Mouse (Mus musculus): ENCODE results near the gene Ctnnb1. TPM values are rescaled to one million over a fixed set of nuclear protein-coding genes. Genes with fewer than 3 reads are reported as not detected.

Ctnnb1 gene
- polyA plus RNA-seq, 2 experiments, result 486 to 783 TPM

GRCm38 (mm10) chr9:120989806-120990700 lies 61.0 kb downstream of the Ctnnb1 start:
- 75% methylated on average over 15 of the region's 15 CpGs for WGBS
- Histone ChIP-seq H3K4me2 (replicated peaks; ENCODE audit: low read depth, low read length, severe bottlenecking) (no peak overlapping the region), H3K36me3 (ENCODE audit: control insufficient read depth, insufficient read depth, low read length) (no peaks in the 10 kb centered on the region), H3K9ac (ENCODE audit: low read depth, low read length, severe bottlenecking) (no peak overlapping the region), H3K27ac (replicated peaks; ENCODE audit: low read depth, low read length) (no peak overlapping the region), H3K9me3 (ENCODE audit: control insufficient read depth, low read length) (no peaks in the 10 kb centered on the region), H3K27me3 (ENCODE audit: control insufficient read depth, insufficient read depth, low read length) (no peaks in the 10 kb centered on the region), H3K4me1 (ENCODE audit: control insufficient read depth, insufficient read depth, low read length) (peaks cover 7% of the 10 kb centered on the region; the same call in 1 of the 2 replicates), H3K4me3 (replicated peaks; ENCODE audit: low read length) (no peak overlapping the region)
- no peak for ATAC-seq (ENCODE audit: low FRiP score, low read depth)
- TF ChIP-seq POLR2A (IDR thresholded peaks at IDR 0.05; ENCODE audit: borderline replicate concordance, extremely low read depth, insufficient read depth, insufficient read length), result no peak
- no peak for DNase-seq (ENCODE audit: low spot score)

- H3K27ac ChIP-seq (replicated peaks; ENCODE audit: low read depth, low read length), result no peak overlapping the region
- H3K36me3 ChIP-seq (ENCODE audit: control insufficient read depth, insufficient read depth, low read length), result no peaks in the 10 kb centered on the region
- peaks cover 7% of the 10 kb centered on the region; the same call in 1 of the 2 replicates for H3K4me1 ChIP-seq (ENCODE audit: control insufficient read depth, insufficient read depth, low read length)
- H3K27me3 ChIP-seq (ENCODE audit: control insufficient read depth, insufficient read depth, low read length), result no peaks in the 10 kb centered on the region
- no peak for DNase-seq (ENCODE audit: low spot score)
- no peak for TF ChIP-seq POLR2A (IDR thresholded peaks at IDR 0.05; ENCODE audit: borderline replicate concordance, extremely low read depth, insufficient read depth, insufficient read length)
- WGBS, result 71% methylated on average over 2 of the region's 2 CpGs
- no peak for ATAC-seq (ENCODE audit: low FRiP score, low read depth)
- no peak overlapping the region for H3K4me3 ChIP-seq (replicated peaks; ENCODE audit: low read length)
- no peak overlapping the region for H3K4me2 ChIP-seq (replicated peaks; ENCODE audit: low read depth, low read length, severe bottlenecking)
- H3K9ac ChIP-seq (ENCODE audit: low read depth, low read length, severe bottlenecking), result no peak overlapping the region
- H3K9me3 ChIP-seq (ENCODE audit: control insufficient read depth, low read length), result no peaks in the 10 kb centered on the region
These were observed 62.8 kb downstream of the Ctnnb1 start for GRCm38 (mm10) chr9:120991801-120992200.

- WGBS, result 54% methylated on average over 10 of the region's 10 CpGs
- Histone ChIP-seq H3K9me3 (ENCODE audit: control insufficient read depth, low read length) (no peaks in the 10 kb centered on the region), H3K27me3 (ENCODE audit: control insufficient read depth, insufficient read depth, low read length) (no peaks in the 10 kb centered on the region), H3K4me3 (replicated peaks; ENCODE audit: low read length) (no peak overlapping the region), H3K9ac (ENCODE audit: low read depth, low read length, severe bottlenecking) (no peak overlapping the region), H3K4me2 (replicated peaks; ENCODE audit: low read depth, low read length, severe bottlenecking) (no peak overlapping the region), H3K36me3 (ENCODE audit: control insufficient read depth, insufficient read depth, low read length) (no peaks in the 10 kb centered on the region), H3K27ac (replicated peaks; ENCODE audit: low read depth, low read length) (no peak overlapping the region), H3K4me1 (ENCODE audit: control insufficient read depth, insufficient read depth, low read length) (peaks cover 5% of the 10 kb centered on the region; the same call in 1 of the 2 replicates)
- no peak for TF ChIP-seq POLR2A (IDR thresholded peaks at IDR 0.05; ENCODE audit: borderline replicate concordance, extremely low read depth, insufficient read depth, insufficient read length)
- no peak for ATAC-seq (ENCODE audit: low FRiP score, low read depth)
- no peak for DNase-seq (ENCODE audit: low spot score)
These were observed 64.0 kb downstream of the Ctnnb1 start for GRCm38 (mm10) chr9:120993004-120993403.

- ATAC-seq (ENCODE audit: low FRiP score, low read depth), result no peak
These were observed 65.5 kb downstream of the Ctnnb1 start for GRCm38 (mm10) chr9:120994223-120995155.

DNA sequence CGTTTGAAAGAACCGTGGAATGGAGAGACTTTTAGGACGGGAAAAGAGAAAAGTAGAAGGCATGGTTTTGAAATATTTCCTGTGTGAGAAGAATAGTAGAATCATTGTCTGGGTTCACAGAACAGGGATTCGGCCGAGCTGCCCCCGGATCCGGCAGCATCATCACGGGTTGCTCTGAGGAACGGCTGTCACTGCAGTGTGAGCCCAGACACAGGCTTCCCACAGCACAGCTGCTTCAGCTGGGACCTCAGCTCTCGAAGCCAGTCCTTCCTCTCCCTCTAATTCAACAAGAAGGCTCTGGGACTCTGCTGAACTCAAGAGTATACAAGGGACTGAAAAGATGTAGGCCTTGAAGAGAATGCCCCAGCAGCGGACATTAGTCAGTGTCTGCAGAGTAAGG lies 69.7 kb downstream of the Ctnnb1 start:
- H3K36me3 ChIP-seq (ENCODE audit: control insufficient read depth, insufficient read depth, low read length), result no peaks in the 10 kb centered on the region
- H3K27ac ChIP-seq (replicated peaks; ENCODE audit: low read depth, low read length), result no peak overlapping the region
- H3K4me2 ChIP-seq (replicated peaks; ENCODE audit: low read depth, low read length, severe bottlenecking), result no peak overlapping the region
- no peaks in the 10 kb centered on the region for H3K9me3 ChIP-seq (ENCODE audit: control insufficient read depth, low read length)
- ATAC-seq (ENCODE audit: low FRiP score, low read depth), result peak; percentile 32; the same call in 1 of the 2 replicates
- peaks cover 13% of the 10 kb centered on the region for H3K4me1 ChIP-seq (ENCODE audit: control insufficient read depth, insufficient read depth, low read length)
- DNase-seq (ENCODE audit: low spot score), result peak; percentile 47
- TF ChIP-seq POLR2A (IDR thresholded peaks at IDR 0.05; ENCODE audit: borderline replicate concordance, extremely low read depth, insufficient read depth, insufficient read length), result no peak
- 68% methylated on average over 11 of the region's 11 CpGs for WGBS
- H3K4me3 ChIP-seq (replicated peaks; ENCODE audit: low read length), result no peak overlapping the region
- H3K9ac ChIP-seq (ENCODE audit: low read depth, low read length, severe bottlenecking), result no peak overlapping the region
- H3K27me3 ChIP-seq (ENCODE audit: control insufficient read depth, insufficient read depth, low read length), result no peaks in the 10 kb centered on the region

More at GRCm38 (mm10) chr9:120994223-120995155, 65.5 kb downstream of the Ctnnb1 start:
- Histone ChIP-seq H3K9ac (ENCODE audit: low read depth, low read length, severe bottlenecking) (no peak overlapping the region), H3K4me2 (replicated peaks; ENCODE audit: low read depth, low read length, severe bottlenecking) (no peak overlapping the region), H3K27me3 (ENCODE audit: control insufficient read depth, insufficient read depth, low read length) (no peaks in the 10 kb centered on the region), H3K27ac (replicated peaks; ENCODE audit: low read depth, low read length) (no peak overlapping the region), H3K4me1 (ENCODE audit: control insufficient read depth, insufficient read depth, low read length) (no peaks in the 10 kb centered on the region), H3K9me3 (ENCODE audit: control insufficient read depth, low read length) (no peaks in the 10 kb centered on the region), H3K4me3 (replicated peaks; ENCODE audit: low read length) (no peak overlapping the region), H3K36me3 (ENCODE audit: control insufficient read depth, insufficient read depth, low read length) (no peaks in the 10 kb centered on the region)
- DNase-seq (ENCODE audit: low spot score), result no peak
- TF ChIP-seq POLR2A (IDR thresholded peaks at IDR 0.05; ENCODE audit: borderline replicate concordance, extremely low read depth, insufficient read depth, insufficient read length), result no peak
- 77% methylated on average over 15 of the region's 15 CpGs for WGBS
